Mouse (Mus musculus) heart, postnatal 10 days (tissue): ENCODE measurements around the gene Prdm10. TPM values are rescaled to one million over a fixed set of nuclear protein-coding genes. Genes with fewer than 3 reads are reported as not detected.
A peak's percentile ranks its signal among the peaks of the same experiment; 100 is the strongest.

Source experiments
- DNase-seq, 2 experiments: peaks; one replicate each; pipeline ENCODE4 v3.0.0; 2021
- intact Hi-C: fragments of 180-260 bp; cut with DNase I; formaldehyde crosslinking; loops from one replicate; pipeline ENCODE4 v1.15.1; 2025
- total RNA-seq, 2 experiments: library from RNA; stranded (reverse); gene quantifications; 2 replicates each; pipeline ENCODE4 v1.2.3; 2021

Prdm10 gene
- total RNA-seq, 2 experiments from 2014 or later = 5.2 to 6.0 TPM

DNA sequence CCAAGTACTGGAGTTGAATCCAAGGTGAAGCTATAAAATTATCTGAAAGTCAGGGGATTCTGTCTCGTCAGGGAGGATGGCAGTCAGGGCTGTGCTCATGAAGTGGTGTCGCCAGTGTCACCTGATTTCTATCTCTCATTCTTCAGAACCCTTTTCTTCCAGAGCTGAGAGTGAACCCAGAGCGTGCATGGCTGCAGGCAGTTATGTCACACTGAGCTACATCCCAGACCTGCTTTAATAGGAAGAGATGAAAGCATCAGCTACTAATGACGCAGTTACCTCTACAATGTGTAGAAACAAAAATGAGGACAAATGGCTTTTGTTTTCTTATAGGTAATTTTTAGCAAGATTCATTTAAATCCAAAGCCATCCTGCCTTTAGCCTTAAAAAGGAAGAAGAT lies 68.1 kb downstream of the Prdm10 start:
- intact Hi-C loops = loop anchor here (5.0 kb wide), 2 partner anchors 66 to 136 kb away; partner anchors contain the start of genes Aplp2 and Prdm10
- no peak for DNase-seq

DNA sequence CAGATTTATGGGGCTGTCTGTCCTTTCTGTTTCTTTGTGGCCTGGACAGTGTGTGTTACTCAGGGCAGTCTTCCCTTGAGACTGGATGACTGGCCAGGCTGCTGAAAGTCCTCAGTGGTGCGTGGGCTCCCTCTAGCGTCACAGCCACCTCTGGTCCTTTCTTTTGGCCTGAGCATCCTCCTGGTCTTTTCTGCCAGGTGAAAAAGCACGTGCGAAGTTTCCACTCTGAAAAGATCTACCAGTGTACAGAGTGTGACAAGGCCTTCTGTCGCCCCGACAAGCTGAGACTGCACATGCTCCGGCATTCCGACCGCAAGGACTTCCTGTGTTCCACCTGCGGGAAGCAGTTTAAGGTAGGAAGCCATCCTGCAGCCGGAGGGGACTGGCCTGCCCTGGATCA lies 68.6 kb downstream of the Prdm10 start:
- intact Hi-C loops = loop anchor here (1.0 to 5.0 kb wide), 3 partner anchors 67 to 198 kb away; partner anchors contain the start of genes Aplp2 and Prdm10
- DNase-seq = peak; percentile 77 to 86

DNA sequence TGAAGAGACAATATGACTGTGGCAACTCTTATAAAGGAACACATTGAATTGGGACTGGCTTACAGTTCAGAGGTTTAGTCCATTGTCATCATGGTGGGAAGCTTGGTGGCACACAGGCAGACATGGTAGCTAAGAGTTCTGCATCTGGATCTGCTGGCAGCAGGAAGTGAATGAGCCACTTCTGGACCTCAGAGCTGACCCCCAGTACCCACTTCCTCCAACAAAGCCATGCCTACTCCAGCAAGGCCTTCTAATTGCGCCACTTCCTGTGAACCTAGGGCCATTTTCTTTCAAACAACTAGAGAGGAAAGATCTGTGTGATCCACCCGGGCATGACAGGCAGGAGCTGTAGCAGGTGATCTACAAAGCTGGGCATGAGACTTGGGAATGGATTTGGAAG lies 72.4 kb downstream of the Prdm10 start:
- intact Hi-C loops = no loop called here

DNA sequence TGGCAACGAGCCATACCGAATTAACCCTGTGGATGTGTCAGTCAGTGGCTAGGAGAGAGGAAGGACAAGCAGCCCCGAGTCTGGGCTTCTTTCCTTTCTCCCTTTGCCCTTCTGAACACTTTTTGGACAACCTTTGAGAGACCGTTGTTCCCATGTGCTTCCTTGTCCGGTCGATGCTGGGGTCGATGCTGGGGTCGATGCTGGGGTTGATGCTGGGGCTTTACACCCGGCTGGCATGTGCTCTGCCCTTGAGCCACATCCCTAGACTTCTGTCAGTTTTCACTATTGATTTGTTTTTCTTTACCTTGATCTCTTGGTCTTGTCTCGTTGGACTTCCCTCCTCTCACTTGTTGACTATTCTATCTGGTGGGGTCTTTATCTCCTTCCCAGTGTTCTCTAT lies 73.2 kb downstream of the Prdm10 start:
- DNase-seq = no peak
- intact Hi-C loops = no loop called here

More for the DNA sequence above, 72.4 kb downstream of the Prdm10 start:
- no peak for DNase-seq

DNA sequence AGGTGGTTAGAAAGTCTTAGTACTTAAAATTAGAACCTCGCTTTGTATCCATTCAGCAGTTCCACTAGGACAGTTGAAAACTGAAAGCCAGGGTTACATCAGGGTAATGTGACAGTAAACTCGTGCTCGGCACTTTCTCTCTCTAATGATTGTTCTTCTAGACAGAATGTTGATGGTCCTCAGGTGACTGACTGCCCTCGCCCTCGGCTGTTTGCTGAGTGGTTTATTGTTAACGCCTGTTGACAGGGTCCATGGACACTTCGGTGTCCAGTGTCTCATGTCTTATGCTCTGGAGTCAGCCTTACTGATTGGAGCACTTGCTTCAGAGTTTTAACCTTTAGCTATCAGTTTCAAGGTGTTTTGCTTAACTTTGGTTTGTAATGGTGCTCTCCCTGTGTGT lies 73.7 kb downstream of the Prdm10 start:
- intact Hi-C loops = no loop called here
- DNase-seq = no peak

DNA sequence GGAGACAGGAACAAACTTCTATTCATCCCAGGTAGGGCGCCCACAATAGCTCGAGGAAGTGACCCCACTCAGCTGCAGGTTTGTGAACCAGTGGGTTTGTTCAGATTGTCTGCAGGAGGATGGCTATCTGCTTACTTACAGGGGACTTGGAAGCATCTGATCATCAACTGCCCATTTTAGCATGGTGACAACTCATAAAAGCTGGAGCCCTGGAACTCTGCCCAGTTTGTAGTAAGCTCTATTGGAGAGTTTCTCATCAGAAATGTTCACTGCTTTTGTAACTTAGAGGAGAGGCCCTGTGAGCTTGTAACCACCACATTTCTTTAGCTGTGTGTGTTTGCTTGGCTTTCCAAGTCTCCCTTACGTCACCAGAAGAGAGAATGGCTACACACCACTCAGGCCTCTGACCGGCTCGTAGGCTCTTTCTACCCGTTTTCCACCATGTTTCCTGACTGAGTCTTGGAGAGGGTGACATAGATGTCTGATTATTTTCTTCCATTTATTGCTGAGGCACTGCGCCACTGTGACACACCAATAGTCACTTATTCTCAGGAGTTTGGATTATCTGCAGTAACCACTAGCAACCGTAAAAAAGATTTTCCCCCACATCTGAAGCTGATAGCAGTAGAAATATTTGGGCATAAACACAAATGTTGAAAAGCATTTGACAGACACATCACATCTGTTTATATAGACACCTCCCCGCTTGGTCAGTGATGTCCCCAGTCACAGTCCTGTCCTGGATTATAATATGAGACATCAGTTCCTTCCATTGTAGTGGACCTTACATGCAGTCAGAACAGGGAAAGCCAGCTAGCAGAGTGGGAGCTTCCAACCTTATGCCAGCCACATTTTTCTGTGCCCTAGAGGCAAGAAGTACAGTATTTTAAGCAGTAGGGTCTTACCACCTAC lies 83.6 kb downstream of the Prdm10 start:
- intact Hi-C loops = no loop called here
- DNase-seq = peak in 1 of 2 experiments; percentile 30

DNA sequence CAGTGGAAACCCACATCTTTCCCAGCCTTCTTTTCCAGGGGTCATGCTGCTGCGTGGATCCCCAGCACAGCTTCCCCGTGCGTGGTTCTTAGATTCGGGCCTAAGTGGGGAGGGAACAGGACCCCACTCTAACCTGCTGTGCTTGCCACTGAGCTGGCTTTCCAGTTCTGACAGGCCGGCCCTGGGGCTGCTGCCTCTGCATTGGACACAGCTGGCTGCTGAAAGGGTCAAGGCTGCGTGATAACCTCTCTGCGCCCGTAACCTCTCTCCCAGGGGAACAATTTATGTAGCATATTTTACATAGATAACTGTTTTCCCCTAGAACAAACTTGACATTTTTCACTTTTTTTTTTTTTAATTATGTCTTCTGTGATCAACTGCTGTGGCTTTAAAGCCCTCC lies 84.7 kb downstream of the Prdm10 start:
- no peak for DNase-seq
- intact Hi-C loops = no loop called here

DNA sequence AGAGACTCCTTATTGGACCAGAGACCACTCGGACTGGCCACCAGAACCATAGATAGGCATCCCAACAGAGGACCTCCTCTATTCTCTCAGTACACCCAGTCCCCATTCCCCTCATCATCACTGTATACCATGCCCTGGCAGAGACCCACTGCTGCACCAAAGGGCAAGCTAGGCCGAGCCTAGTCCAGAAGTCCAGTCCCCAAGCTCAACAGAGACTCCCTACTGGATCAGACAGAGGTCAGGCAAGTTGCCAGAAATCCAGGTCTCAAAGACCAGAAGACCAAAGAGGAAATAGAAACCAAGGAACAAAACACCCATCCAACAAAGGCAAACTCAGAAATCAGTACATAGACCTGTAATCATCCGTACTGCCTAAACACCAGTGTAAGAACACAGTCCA lies 91.4 kb downstream of the Prdm10 start:
- no peak for DNase-seq
- intact Hi-C loops = no loop called here

DNA sequence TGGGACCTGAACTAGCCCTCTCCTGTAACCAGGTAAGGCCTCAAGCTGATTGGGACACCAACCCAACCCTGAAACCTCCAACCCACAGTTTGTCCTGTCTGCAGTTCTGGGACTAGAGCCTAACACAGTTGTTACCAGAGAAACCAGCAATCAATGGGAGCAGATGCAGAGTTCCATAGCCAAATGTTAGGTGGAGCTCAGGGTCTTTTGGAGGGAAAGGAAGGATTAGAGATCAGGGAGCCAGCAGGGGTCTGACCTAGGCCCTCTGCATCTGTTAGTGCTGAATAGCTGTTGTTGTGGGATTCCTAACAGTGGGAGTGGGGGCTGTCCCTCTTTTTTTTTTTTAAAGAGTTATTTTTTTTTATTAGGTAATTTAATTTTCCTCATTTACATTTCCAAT lies 96.3 kb downstream of the Prdm10 start:
- intact Hi-C loops = no loop called here

DNA sequence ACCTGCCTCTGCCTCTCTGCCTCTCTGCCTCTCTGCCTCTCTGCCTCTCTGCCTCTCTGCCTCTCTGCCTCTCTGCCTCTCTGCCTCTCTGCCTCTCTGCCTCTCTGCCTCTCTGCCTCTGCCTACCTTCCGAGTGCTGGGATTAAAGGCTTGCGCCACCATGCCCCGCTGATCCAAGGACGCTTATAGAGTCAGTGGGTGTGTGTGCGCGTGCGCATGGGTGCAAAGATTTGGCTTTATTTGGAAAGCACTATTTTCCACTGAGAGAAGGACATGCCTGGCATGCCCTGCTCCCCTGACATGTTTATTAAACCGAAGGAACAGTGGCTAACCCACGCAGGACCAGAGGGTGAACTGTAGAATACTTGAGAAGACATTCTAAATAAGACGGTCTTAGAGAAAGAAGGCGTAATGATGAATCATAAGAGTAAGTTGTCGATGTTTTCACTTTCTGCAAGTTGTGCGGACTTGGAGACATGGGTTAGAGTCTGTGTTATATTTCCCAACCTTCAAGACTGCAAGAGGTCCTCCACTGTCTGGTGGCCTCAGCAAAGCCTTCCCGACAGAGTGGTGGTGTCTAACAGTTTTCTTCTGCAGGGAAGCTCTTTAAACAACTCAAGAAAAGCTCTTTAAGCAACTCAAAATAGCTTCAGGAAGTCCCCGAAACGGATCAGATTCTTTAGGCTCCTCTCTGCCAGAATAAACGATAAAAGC lies 104.6 kb downstream of the Prdm10 start:
- intact Hi-C loops = no loop called here
- DNase-seq = peak in 1 of 2 experiments; percentile 7

More for the DNA sequence above, 96.3 kb downstream of the Prdm10 start:
- no peak for DNase-seq

DNA sequence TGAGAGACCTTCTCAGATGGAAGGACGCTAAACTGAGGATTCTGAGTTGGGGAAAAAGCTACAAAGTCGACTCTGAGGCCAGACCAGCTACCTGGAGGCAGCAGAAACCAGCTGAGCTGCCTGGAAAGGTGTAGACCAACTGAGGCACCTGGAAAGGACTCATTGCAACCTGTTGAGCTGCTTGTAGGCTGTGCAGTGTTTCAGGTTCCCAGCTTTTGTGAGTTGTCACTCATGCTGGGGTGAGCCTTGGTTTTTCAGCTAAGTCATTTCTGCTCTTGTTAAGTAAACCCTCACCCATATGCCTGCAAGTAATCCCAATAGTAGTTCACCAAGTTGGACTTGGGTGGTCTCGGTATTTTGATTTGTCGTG lies 105.1 kb downstream of the Prdm10 start:
- peak in 1 of 2 experiments; percentile 9 for DNase-seq
- intact Hi-C loops = no loop called here

DNA sequence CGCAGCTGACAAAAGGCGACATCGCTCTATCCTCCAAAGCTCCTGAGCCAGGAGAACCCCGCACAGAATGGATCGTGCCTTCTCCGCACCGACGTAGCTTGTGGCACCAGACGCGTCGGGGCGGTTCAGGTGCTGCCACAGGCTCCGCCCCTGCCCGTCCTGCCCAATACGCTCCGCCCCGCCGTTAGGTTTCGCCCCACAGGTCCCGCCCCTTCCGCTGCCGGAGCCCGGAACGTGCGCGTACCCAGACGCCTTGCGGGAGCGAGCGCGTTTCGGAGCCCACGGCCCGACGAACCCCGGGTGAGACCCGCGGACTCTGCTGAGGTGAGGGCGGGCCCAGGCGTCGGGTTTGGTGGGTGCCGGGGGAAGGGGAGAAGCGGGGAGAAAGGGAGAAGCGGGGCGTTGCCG lies 105.6 kb downstream of the Prdm10 start, which contains the start of gene Nfrkb:
TSS of gene Nfrkb (plus strand) at position 246 of the 408 bp plus-strand sequence.
- intact Hi-C loops = no loop called here
- peak; percentile 96 to 97 for DNase-seq

DNA sequence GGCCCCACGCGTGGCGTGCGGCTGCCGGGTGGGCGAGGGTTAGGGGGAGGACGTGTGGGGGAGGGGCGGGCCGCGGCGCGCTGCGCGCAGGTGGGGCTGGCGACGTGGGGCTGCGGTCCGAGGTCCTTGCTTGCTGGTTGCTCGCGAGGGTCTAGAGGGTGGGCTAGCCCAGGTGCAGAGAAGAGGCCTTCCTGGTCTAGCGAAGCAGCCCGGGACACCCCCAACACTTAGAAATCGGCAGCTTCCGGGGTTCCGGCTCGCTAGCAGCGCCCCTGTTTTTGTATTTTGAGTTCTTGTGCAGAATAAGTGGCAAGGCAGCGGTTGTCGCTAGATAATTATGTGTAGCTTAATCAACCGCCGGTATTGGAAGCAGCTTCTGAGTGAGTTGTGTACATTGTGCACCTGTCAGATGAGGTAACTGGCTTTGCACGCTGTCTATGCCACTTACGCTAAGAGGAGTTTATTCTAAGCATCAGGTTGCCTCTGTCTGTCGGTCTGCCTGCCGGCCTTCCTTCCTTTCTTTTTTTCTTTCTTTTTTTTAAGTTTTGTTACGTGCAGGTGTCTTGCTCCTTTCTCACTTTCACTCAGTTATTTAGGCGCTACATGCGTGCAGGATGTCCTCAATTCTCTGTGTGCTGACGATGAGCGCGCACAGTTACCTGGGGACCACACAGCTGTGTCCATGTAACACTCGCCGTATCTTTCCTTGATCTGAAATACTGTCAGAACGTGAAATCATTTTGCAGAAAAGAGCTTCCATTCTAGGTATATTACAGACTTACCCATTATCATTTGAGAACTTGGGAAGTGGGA lies 106.2 kb downstream of the Prdm10 start:
- no peak for DNase-seq
- intact Hi-C loops = no loop called here

DNA sequence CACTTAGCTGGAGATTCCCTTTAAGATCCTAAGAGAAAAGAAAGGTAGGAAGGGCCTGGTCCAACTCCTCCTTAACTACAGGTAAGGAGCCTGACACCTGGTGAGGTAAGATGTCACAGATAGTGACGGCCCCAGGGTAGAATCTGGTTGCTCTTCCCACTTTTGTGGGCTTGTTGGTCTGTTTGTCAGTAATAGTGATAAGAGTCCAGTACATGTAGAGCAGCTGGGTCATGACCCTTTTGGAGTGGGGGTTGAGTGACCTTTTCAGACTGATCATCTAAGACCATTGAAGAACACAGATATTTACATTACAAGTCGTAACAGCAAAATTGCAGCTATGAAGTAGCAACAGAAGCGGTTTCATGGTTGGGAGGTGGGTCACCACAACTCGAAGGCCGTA lies 106.9 kb downstream of the Prdm10 start:
- DNase-seq = no peak
- intact Hi-C loops = no loop called here

DNA sequence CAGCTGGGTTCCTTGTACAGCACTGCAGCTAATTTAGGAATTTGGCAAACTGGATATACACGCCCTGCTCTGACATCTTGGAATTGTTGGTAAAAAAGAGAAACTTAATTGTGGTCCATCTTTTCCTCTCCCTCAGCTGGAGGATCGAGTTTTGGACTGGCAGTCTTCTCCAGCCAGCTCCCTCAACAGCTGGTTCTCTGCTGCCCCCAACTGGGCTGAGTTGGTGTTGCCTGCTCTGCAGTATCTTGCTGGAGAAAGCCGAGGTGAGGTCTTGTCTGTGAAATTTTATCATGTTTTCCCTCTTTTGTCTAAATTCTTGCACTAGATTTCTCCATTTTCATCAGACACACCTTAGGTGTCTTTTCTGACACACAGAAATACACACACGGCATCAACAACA lies 120.1 kb downstream of the Prdm10 start:
- intact Hi-C loops = loop anchor here (5.0 kb wide), 1 partner anchor 248 kb away; no protein-coding TSS in a partner anchor
- peak; percentile 74 to 87 for DNase-seq

DNA sequence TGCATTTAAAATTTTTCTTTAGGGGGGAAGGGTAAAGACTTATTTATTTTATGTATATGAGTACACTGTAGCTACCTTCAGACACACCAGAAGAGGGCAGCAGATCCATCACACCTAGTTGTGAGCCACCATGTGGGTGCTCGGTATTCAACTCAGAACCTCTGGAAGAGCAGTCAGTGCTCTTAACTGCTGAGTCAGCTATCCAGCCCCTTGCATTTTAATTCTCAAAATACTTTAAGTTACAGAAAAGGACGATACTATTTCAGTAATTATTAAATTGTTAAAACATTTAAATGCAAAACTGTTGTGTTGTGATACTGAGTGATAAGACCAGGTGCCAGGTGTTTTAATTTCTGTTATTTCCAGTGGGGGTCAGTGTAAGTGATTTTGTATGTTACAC lies 124.0 kb downstream of the Prdm10 start:
- no peak for DNase-seq
- intact Hi-C loops = loop anchor here (2.0 to 5.0 kb wide), 2 partner anchors 138 to 252 kb away; no protein-coding TSS in a partner anchor

DNA sequence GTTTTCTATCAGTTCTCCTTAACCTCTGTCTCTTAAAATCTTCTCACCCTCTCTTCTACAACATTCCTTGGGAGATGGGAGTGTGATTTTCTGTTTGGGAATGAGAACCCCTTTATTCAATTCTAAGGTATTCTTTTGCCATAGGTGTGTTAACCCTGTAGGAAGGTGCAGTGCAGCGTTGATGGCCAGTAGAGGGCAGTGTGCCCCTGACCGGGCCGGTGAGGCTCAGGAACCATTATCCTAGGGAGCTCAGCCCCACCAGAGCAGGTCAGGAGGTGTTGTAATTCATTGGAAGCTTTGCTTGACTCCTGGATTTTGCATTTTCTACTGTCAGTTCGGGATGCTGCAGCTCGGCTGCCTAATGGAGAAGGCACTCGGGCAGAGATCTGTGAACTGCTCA lies 124.9 kb downstream of the Prdm10 start:
- DNase-seq = peak in 1 of 2 experiments; percentile 33
- intact Hi-C loops = loop anchor here (2.0 kb wide), 1 partner anchor 138 kb away; no protein-coding TSS in a partner anchor

DNA sequence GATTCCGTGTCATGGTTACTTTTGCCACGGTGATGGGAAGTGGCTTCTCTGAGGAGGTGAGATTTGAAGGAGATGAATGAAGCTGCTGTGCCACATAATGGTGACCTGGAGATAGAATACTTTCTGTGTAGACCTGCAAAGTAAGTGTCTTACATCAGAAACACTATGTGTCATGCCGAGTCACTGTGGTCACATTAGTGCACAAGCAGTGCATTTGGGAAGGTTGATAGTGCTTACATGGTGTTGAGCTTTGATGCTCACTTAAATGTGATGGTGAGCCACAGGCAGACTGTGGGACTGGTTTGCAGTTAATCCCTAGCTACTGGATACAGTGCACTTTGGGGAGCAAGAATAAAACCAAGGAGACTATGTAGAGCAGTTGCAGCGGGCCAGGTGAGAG lies 131.8 kb downstream of the Prdm10 start:
- intact Hi-C loops = no loop called here
- DNase-seq = no peak

DNA sequence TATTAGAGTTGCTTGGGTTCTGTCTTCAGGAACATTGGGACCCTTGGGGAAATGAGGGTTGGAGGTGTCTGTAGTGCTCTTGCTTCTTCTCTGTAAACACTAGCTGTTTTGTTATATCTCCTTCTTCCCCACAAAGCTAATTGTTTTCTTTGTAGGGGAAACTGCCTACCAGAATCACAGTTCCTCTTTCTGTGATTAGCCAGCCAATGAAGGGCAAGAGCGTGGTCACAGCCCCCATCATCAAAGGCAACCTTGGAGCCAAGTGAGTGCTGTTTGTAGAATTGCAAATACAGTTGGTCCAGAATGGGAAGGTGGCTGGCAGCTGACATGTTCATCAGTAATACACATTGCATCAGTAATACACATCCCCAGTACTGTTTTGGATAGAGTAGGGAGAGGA lies 138.5 kb downstream of the Prdm10 start:
- intact Hi-C loops = no loop called here
- no peak for DNase-seq

DNA sequence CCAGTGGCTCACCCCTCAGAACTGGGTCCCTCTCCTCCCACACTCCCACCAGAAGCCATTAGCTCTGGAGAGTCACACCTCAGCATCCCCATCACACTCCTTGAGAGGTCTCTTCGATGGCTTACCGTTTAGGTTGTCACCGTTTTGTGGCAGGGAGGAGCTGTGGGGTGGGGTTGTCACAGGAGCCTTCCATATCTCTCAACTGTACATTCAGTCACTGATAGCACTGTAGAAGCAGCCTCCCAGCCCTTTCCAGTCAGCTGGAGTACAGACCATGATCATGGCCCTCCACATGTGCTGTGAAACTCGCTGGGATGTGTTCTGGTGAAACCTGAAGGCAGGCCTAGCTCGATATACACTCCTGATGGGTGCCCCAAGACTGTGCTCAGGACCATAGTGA lies 141.8 kb downstream of the Prdm10 start:
- no peak for DNase-seq
- intact Hi-C loops = no loop called here

DNA sequence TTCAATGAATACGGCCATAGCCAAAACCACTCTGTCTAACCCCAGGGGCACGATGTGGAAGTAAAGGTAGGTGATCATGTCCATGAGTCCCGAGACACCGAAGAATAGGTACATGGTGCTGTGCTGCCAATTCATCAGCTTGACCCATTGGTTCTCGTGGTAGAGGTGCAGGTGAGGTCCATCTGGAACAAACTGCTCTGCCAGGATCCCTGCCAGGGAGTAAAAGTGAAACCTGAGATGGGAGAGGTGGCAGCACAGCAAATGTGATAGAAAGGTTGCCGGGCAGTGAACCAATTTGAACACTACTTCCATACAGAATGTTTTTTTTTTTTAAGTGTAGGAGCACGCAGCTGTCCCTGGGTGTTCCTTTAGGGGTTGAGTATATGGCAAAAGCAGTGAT lies 148.6 kb downstream of the Prdm10 start:
- intact Hi-C loops = no loop called here
- DNase-seq = no peak
